Mouse (Mus musculus): Measurements from ENCODE around the gene Smc3. TPM values are rescaled to one million over a fixed set of nuclear protein-coding genes. Genes with fewer than 3 reads are reported as not detected.
"Not testable (repeated sequence)": the region's sequence is repeated elsewhere in the genome, so short reads cannot be mapped to it uniquely, and the experiment has no call there.

Gene Smc3
- total RNA-seq, 2 experiments from 2014 or later = 37.2 to 38.2 TPM

GRCm38 (mm10) chr19:53650921-53651320 is 50.7 kb downstream of the Smc3 start:
- no peak for DNase-seq (ENCODE audit: low spot score in 2 of 2)

GRCm38 (mm10) chr19:53652267-53652666 is 52.1 kb downstream of the Smc3 start:
- no peak for DNase-seq (ENCODE audit: low spot score in 2 of 2)

DNA sequence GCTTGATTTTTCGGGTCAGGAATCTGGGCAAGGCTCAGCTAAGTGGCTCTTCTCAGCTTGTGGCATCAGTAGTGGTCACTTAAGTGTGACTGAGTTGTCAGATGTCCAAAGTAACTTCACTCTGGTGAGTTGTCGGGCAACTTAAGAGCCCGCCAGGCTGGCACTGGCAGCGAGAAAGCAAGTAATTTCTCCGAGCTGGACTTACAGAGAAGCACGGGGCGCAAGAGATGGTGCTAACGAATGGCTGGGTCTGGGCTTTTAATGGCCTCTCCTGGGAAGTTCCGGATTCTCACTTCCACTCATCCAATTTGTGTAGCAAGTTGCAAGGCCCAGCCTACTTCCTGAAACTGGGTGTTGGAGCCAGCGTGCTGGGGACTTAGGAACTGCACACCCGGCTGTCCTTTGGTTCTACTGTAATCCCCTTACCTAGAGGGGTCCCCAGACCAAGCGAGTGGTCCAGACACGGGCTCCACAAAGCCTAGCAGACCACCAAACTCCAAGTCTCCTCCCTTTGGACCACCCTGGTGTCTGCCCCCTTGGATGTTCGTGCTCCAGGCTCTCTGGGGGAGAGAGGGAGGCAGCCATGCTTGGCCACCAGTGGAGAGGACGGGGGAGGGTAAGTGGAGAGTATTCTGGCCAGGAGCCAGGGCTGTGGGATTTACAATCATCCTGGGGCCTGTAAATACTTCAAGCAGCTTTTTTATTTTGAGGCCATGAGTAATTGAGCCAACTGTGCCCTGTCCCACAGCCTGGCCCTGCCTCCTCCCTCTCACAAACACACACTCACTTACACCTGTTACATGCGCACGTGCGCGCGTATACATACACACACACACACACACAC is 53.6 kb downstream of the Smc3 start:
- no peak for DNase-seq (ENCODE audit: low spot score in 2 of 2)

- not testable (repeated sequence) for DNase-seq (ENCODE audit: low spot score in 2 of 2)
These were observed 56.2 kb downstream of the Smc3 start for GRCm38 (mm10) chr19:53656443-53656842.

GRCm38 (mm10) chr19:53657437-53657836 is 57.2 kb downstream of the Smc3 start:
- DNase-seq (ENCODE audit: low spot score in 2 of 2) = no peak

DNA sequence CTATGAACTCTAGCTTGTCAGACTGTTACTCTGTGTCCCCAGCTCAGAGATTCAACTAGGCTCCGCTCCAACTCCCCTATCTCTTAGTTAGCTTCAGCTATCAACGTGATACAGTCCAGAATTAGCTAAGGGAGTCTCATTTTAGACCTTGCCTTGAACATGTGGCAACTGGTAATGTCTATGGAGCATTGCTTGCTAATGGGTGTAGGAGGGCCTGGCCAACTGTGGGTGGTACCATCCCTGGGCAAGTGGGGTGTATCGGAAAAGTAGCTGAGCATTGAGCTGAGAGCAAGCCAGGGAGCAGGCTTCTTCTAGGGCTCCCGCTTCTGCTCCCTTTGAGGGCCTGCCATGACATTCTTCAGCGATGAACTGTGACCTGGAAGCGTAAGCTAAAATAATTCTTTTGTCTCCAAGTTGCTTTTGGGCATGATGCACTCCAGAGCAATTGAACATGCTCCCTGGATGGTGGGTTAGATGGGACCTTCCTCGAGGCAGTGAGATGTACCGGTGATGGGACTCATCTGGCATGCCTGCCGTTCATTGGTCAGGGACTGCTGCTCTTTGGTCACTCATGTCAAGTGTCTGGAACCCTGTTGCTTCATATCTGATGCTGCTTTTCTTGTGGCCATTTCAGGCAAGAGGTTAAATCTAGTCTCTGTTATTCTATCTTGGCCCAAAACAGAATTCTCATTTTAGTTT is 60.7 kb downstream of the Smc3 start:
- no peak for DNase-seq (ENCODE audit: low spot score in 2 of 2)

DNA sequence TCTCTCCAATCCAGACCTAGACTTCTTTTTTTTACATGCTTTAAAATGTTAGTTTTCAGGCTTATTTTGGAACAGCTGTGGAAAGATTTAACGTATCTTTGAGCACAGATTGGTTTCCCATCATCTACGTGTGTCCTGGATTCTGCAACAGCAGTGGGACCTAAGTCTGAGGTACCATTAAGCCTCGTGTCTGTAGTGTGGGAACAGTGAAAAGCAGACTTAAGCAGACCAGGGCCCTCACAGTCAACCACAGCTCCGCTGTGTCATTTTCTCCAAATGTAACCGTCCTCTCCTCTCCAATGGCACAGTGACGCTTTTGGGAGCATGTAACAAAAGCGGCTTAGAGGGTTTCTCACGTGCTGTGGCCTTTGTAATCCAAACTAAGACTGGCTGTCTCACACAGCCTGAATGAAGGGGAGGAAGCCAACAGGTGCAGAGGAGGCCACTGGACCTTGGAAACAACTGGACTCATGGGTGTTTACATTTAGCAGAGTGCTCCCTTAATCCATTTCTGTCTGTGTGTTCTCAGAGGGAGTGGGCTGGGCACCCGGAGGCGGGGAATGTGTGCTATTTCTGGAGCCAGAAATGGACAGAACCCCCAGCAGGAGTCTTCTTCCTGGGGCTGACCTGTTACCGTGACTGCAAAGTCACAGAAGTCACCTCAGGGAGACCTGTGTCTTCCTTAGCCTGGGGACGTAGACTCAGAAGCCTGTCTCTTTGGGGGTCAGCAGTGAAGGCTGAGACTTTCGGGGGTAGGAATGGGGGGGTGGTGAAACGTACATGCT is 61.9 kb downstream of the Smc3 start:
- DNase-seq (ENCODE audit: low spot score in 2 of 2) = no peak

GRCm38 (mm10) chr19:53664831-53665230 is 64.6 kb downstream of the Smc3 start:
- DNase-seq (ENCODE audit: low spot score in 2 of 2) = no peak

DNA sequence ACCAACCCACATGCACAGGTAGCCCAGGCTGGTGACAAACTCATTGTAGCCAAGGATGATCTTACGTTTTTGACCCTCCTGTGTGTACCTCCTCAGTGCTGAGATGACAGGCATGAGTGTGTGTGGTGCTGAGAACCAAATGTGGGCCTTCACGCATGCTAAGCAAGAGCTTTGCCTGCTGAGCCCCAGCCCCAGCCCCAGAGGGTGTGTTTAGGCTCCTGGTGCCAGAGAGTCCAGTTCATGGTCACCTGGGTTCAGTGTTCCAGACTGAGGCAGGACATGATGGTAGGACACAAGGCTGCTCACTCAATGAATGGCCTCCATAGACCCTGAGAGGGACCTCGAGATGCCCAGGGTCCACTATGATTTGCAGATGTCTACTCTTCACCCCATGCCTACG is 65.2 kb downstream of the Smc3 start:
- DNase-seq (ENCODE audit: low spot score in 2 of 2) = no peak

DNA sequence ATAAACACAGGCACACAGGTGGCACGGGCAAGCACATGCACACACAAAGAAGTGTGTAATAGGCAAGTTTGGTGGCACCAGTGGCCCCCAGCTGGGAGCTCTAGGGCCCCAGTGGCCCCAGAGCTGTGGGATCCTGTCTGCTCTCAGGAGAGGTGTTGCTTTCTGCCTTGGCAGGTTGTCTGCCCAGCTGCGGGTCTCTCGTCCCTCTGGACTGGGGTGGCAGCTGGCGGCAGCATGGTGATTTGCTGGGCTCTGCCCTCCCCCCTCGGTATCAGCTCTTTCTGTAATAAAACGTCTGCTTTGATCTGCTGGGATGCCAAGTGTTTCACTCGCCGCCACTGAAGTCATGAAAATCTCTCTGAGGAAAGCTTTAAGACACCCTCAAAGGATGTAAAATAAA is 66.5 kb downstream of the Smc3 start:
- no peak for DNase-seq (ENCODE audit: low spot score in 2 of 2)

DNA sequence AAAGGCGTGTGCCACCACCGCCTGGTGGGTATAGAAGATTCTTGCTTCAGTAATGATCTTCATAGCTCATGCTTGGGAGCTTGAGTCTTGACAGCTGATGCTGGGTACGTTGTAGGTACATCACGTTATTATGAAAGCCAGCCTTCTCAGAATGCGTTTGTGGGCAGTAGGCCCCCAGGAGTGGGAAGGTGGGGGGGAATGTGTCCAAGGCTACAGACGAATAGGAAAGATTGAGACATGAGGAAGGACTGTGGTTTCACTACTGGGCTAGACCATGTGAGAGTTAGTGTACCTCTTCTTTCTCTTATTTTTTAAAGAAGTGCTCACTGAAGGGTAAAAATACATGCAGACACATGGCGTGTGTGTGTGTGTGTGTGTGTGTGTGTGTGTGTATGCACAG is 68.6 kb downstream of the Smc3 start:
- DNase-seq (ENCODE audit: low spot score in 2 of 2) = no peak

DNA sequence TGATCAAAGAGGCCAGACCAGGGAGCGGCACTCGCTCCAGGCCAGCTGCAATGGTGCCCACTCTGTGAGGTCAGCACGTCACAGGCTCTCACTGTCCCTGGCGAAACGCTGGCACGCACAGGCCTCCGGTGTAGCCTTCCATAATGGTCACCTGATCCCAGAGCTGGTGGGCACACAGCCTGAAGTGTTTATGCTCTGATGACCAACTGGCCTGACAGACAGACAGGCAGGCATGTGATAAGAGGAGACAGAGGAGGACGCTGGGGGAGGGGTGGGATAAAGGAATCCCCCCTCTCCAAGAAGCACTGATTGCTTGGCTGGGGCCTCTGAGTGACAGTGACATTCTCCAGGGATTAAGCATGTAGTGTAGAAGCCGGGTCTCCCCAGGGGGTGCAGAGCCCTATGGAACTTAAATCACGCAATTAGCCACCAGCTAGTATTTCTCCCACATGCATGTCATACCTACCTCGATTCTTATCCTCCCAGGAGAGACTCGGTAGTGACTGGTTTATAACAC is 70.5 kb downstream of the Smc3 start:
- DNase-seq (ENCODE audit: low spot score in 2 of 2) = no peak

- no peak for DNase-seq (ENCODE audit: low spot score in 2 of 2)
These were observed 71.2 kb downstream of the Smc3 start for GRCm38 (mm10) chr19:53671432-53671831.

GRCm38 (mm10) chr19:53674131-53674925 is 74.1 kb downstream of the Smc3 start:
- DNase-seq (ENCODE audit: low spot score in 2 of 2) = peak in 1 of 2 experiments; percentile 29

- DNase-seq (ENCODE audit: low spot score in 2 of 2) = no peak
These were observed 76.0 kb downstream of the Smc3 start for GRCm38 (mm10) chr19:53676228-53676627.

DNA sequence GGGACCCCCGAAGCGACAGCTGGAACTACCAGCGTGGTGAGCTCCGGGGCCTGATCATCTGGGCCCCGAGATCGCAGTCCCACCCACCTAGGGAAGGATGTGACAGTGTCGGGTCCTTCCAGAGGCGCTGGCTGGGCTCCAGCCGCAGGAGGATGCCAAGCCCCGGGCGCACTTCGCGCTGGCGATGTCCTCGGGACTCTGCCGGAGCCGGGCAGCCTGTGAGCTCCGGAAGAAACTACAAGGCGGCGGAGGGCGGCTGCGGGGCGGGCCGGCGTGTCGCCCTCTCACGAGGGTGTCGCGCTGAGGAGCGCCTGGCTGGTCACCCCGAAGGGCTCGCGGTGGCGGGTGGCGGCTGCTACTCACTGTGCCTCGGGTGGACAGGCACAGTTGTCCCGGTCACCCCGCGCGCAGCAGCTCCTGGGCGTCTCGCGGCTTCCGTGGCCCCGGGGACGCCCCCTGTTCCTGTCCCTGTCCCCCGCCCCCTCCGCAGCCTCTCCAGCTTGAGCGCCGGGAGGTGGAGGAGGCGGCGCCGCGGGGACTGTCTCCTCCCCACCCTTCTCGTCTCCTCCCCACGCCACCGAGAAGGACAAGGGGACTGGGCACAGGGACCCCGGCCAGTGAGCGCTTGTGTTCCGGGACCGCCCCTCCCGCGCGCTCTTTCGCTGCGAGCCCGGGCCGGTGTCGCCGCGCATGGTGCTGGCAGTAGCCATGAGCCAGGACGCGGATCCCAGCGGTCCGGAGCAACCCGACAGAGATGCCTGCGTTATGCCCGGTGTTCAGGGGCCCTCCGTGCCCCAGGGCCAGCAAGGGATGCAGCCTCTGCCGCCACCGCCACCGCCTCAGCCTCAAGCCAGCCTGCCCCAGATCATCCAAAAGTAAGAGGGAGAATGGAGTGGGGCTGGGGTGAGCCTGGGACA is 76.8 kb downstream of the Smc3 start, which contains the start of gene Rbm20:
Rbm20 (plus strand) TSS at position 589 of the 917 bp plus-strand sequence.
- DNase-seq (ENCODE audit: low spot score in 2 of 2) = peak; percentile 23 to 36

DNA sequence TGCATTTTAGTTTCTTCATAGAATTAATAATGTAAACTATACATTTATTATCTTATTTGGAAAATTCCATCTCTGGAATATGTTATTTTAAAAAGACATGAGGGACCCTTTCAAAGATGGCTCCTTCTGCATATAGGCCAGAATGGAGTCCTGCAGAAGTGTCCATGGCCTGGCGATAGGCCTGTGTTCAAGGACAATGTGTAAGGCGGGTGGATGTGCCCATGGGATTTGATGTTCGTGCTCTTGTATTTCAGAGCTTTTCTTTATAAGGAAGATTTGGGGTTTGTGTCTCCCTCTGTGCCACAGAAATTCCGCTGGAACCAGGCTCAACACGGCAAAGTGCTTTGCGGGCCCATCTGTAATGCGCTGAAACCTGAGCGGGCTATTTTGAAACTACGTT is 79.0 kb downstream of the Smc3 start:
- no peak for DNase-seq (ENCODE audit: low spot score in 2 of 2)

DNA sequence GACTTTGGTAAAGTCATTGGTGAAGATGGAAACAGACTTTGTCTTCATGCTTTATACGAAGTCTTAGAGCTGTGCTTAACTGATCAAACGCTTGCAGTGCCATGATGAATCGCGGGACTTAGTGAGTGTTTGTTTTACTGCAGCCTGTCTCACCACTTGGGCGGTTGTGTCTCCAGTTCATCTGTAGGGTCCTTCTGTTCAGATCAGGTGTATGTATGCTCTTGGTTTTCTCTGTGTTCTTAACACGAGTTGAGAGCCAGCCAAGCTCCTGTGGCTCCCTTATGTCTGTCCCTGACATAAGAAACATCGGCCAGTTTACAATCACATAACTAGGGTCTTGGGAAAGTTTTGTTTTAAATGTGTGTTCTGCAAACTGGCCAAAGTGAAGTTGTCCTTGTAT is 79.8 kb downstream of the Smc3 start:
- DNase-seq (ENCODE audit: low spot score in 2 of 2) = no peak

GRCm38 (mm10) chr19:53682427-53682826 is 82.2 kb downstream of the Smc3 start:
- no peak for DNase-seq (ENCODE audit: low spot score in 2 of 2)

- DNase-seq (ENCODE audit: low spot score in 2 of 2) = no peak
These were observed 87.4 kb downstream of the Smc3 start for GRCm38 (mm10) chr19:53687592-53687991.
